Mouse (Mus musculus): Measurements from ENCODE around the gene Prdm12. TPM values are rescaled to one million over a fixed set of nuclear protein-coding genes. Genes with fewer than 3 reads are reported as not detected.
"Not testable (repeated sequence)": the region's sequence is repeated elsewhere in the genome, so short reads cannot be mapped to it uniquely, and the experiment has no call there.

The Prdm12 gene
- total RNA-seq, 2 experiments from 2014 or later = not detected

- no peak for DNase-seq
Observed at GRCm38 (mm10) chr2:31653971-31654853, 14.4 kb downstream of the Prdm12 start.

- peak; percentile 66 for DNase-seq
Observed at GRCm38 (mm10) chr2:31654854-31655559, 15.2 kb downstream of the Prdm12 start.

- no peak for DNase-seq
Observed at GRCm38 (mm10) chr2:31656374-31656773, 16.5 kb downstream of the Prdm12 start.

- DNase-seq = no peak
Observed at GRCm38 (mm10) chr2:31662939-31663803, 23.3 kb downstream of the Prdm12 start.

GRCm38 (mm10) chr2:31663804-31664180, 24.0 kb downstream of the Prdm12 start:
- no peak for DNase-seq

GRCm38 (mm10) chr2:31667332-31667731, 27.5 kb downstream of the Prdm12 start:
- peak; percentile 49 for DNase-seq

- DNase-seq = peak; percentile 94
Observed at GRCm38 (mm10) chr2:31670551-31671035, 30.8 kb downstream of the Prdm12 start, which contains the start of gene Exosc2. Gene Exosc2 (plus strand): TSS chr2:31670715.

- DNase-seq = no peak
Observed at GRCm38 (mm10) chr2:31678641-31679040, 38.8 kb downstream of the Prdm12 start.

- DNase-seq = not testable (repeated sequence)
Observed at GRCm38 (mm10) chr2:31681051-31681707, 41.3 kb downstream of the Prdm12 start.

- DNase-seq = no peak
Observed at GRCm38 (mm10) chr2:31681731-31682235, 41.9 kb downstream of the Prdm12 start.

- peak; percentile 63 for DNase-seq
Observed at GRCm38 (mm10) chr2:31683666-31684065, 43.8 kb downstream of the Prdm12 start.

- peak; percentile 95 for DNase-seq
Observed at GRCm38 (mm10) chr2:31688074-31688925, 48.5 kb downstream of the Prdm12 start, which contains the start of gene Abl1. Gene Abl1 (plus strand): TSS chr2:31688376.

GRCm38 (mm10) chr2:31689045-31689444, 49.2 kb downstream of the Prdm12 start:
- no peak for DNase-seq

- no peak for DNase-seq
Observed at GRCm38 (mm10) chr2:31690063-31690462, 50.2 kb downstream of the Prdm12 start.

- no peak for DNase-seq
Observed at GRCm38 (mm10) chr2:31698209-31698608, 58.4 kb downstream of the Prdm12 start.

- DNase-seq = peak; percentile 22
Observed at GRCm38 (mm10) chr2:31700545-31701446, 61.0 kb downstream of the Prdm12 start.

- no peak for DNase-seq
Observed at GRCm38 (mm10) chr2:31703226-31703625, 63.4 kb downstream of the Prdm12 start.
